Mouse (Mus musculus): ENCODE data around the gene Cldn34b4.

GRCm38 (mm10) chrX:76393050-76393449, at the start of gene Cldn34b4:
- no peak for TF ChIP-seq CTCF (IDR thresholded peaks at IDR 0.05; ENCODE audit: extremely low read depth, insufficient read depth, insufficient read length, insufficient replicate concordance)
- no peak for TF ChIP-seq POLR2A (IDR thresholded peaks at IDR 0.05; ENCODE audit: low read depth, low read length)

Data from spleen, adult 2 months (tissue).